Mouse (Mus musculus): ENCODE data around the gene Fam50b.

- TF ChIP-seq MAX (IDR thresholded peaks at IDR 0.05; ENCODE audit: low read length) (no peak), CTCF (IDR thresholded peaks at IDR 0.05 in 2 of 3, conservative IDR thresholded peaks at IDR 0.05 in 1 of 3; ENCODE audit: control insufficient read depth in 1 of 3, insufficient read depth in 1 of 3, low read depth in 2 of 3, low read length in 3 of 3, poor library complexity in 1 of 3, severe bottlenecking in 1 of 3) (no peak), ZC3H11A (IDR thresholded peaks at IDR 0.05; ENCODE audit: low read depth, low read length) (no peak), E2F4 (IDR thresholded peaks at IDR 0.05; ENCODE audit: borderline replicate concordance, low read depth, low read length) (no peak)
Observed at GRCm38 (mm10) chr13:34708955-34709354, 25.7 kb upstream of the Fam50b start.

All from MEL (cell line).